Mouse (Mus musculus): Measurements from ENCODE around the gene Cyp2c23.

Gene Cyp2c23

GRCm38 (mm10) chr19:44028972-44029371 lies at the start of gene Cyp2c23:
Gene Cyp2c23, minus strand, starts transcription at chr19:44029208.
- DNase-seq (ENCODE audit: low spot score in 2 of 2), result no peak

- no peak for DNase-seq (ENCODE audit: low spot score in 2 of 2)
Measured at GRCm38 (mm10) chr19:44077024-44077423, 48.0 kb upstream of the Cyp2c23 start.

GRCm38 (mm10) chr19:44076457-44076856 lies 47.4 kb upstream of the Cyp2c23 start:
- DNase-seq (ENCODE audit: low spot score in 2 of 2), result no peak

- DNase-seq (ENCODE audit: low spot score in 2 of 2), result no peak
Measured at GRCm38 (mm10) chr19:44074986-44075385, 46.0 kb upstream of the Cyp2c23 start.

GRCm38 (mm10) chr19:44071166-44071565 lies 42.2 kb upstream of the Cyp2c23 start:
- DNase-seq (ENCODE audit: low spot score in 2 of 2), result peak in 1 of 2 experiments; percentile 38

GRCm38 (mm10) chr19:44069914-44070232 lies 40.9 kb upstream of the Cyp2c23 start:
- DNase-seq (ENCODE audit: low spot score in 2 of 2), result no peak

GRCm38 (mm10) chr19:44069121-44069913 lies 40.3 kb upstream of the Cyp2c23 start, which contains the start of gene Erlin1:
Gene Erlin1, minus strand, starts transcription at chr19:44069785.
- peak; percentile 93 to 94 for DNase-seq (ENCODE audit: low spot score in 2 of 2)

- no peak for DNase-seq (ENCODE audit: low spot score in 2 of 2)
Measured at GRCm38 (mm10) chr19:44068232-44068631, 39.2 kb upstream of the Cyp2c23 start.

- DNase-seq (ENCODE audit: low spot score in 2 of 2), result no peak
Measured at GRCm38 (mm10) chr19:44067323-44068049, 38.5 kb upstream of the Cyp2c23 start.

- DNase-seq (ENCODE audit: low spot score in 2 of 2), result no peak
Measured at GRCm38 (mm10) chr19:44064734-44065133, 35.7 kb upstream of the Cyp2c23 start.

GRCm38 (mm10) chr19:44063773-44064172 lies 34.8 kb upstream of the Cyp2c23 start:
- no peak for DNase-seq (ENCODE audit: low spot score in 2 of 2)

GRCm38 (mm10) chr19:44060226-44060625 lies 31.2 kb upstream of the Cyp2c23 start:
- no peak for DNase-seq (ENCODE audit: low spot score in 2 of 2)

GRCm38 (mm10) chr19:44055173-44055826 lies 26.3 kb upstream of the Cyp2c23 start:
- DNase-seq (ENCODE audit: low spot score in 2 of 2), result no peak

- DNase-seq (ENCODE audit: low spot score in 2 of 2), result no peak
Measured at GRCm38 (mm10) chr19:44050388-44050787, 21.4 kb upstream of the Cyp2c23 start.

GRCm38 (mm10) chr19:44049282-44049681 lies 20.3 kb upstream of the Cyp2c23 start:
- no peak for DNase-seq (ENCODE audit: low spot score in 2 of 2)

- no peak for DNase-seq (ENCODE audit: low spot score in 2 of 2)
Measured at GRCm38 (mm10) chr19:44045847-44046246, 16.8 kb upstream of the Cyp2c23 start.

GRCm38 (mm10) chr19:44042121-44042520 lies 13.1 kb upstream of the Cyp2c23 start:
- DNase-seq (ENCODE audit: low spot score in 2 of 2), result no peak

GRCm38 (mm10) chr19:44033396-44033795 lies 4.4 kb upstream of the Cyp2c23 start:
- no peak for DNase-seq (ENCODE audit: low spot score in 2 of 2)

- DNase-seq (ENCODE audit: low spot score in 2 of 2), result no peak
Measured at GRCm38 (mm10) chr19:44032046-44032744, 3.2 kb upstream of the Cyp2c23 start.

GRCm38 (mm10) chr19:44030024-44030423 lies 1.0 kb upstream of the Cyp2c23 start:
- no peak for DNase-seq (ENCODE audit: low spot score in 2 of 2)

- no peak for DNase-seq (ENCODE audit: low spot score in 2 of 2)
Measured at GRCm38 (mm10) chr19:44026956-44027530, 2.0 kb downstream of the Cyp2c23 start.

Measured in right cerebral cortex, postnatal 10 days (tissue).